Mouse (Mus musculus): ENCODE results near the gene Arnt. TPM values are rescaled to one million over a fixed set of nuclear protein-coding genes. Genes with fewer than 3 reads are reported as not detected.
"Not testable (repeated sequence)": the region's sequence is repeated elsewhere in the genome, so short reads cannot be mapped to it uniquely, and the experiment has no call there.

The Arnt gene
- polyA plus RNA-seq, 1 experiment from 2014 or later: 15.0 TPM

DNA sequence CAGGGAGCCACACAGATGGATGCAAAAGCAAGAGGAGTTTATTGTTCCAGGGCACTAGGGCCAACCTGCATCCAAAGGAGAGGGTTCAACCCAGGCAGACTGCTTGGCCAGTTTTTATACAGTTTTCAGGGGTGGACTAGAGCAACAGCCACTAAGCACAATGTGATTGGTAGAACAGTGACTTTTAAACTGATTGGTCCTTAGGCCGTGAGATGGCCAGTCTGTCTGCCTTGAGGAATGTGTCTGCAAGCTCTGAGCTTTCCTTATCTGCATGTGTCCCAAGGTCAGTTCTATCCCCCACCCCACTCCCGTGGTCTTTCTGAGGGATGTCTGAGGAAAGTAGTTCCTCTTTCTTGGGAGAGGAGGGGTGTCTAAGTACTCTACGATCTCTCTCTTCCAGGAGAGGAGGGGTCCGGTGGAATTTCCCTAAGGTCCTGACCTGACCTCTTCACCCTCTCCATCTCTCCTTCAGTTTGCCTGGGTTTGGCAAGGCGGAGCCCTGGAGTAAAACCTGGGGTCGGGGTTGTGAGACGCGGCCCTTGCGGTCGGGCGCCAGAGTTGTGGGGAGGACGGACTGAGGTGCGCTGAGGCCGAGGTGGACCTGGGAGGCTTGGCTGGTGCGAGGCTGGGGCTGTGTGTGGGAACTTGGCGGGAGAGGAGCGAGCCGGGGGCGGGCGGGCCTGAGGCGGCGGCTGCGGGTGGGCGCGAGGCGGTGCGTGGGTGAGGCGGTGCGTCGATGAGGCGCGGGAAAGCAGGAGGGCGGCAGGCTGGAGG lies 6.9 kb upstream of the Arnt start:
- not testable (repeated sequence) for H3K36me3 ChIP-seq (ENCODE audit: control insufficient read depth, insufficient read depth, low read length); H3K27ac ChIP-seq (ENCODE audit: low read depth, low read length); H3K9me3 ChIP-seq (ENCODE audit: control insufficient read depth, low read length); H3K27me3 ChIP-seq (replicated peaks; ENCODE audit: control insufficient read depth, insufficient read depth, low read length); H3K4me1 ChIP-seq (ENCODE audit: control insufficient read depth, insufficient read depth, low read depth, low read length)
- H3K4me2 ChIP-seq (ENCODE audit: low read length): peak overlapping the region; percentile 55
- peak; percentile 79 for ATAC-seq
- H3K4me3 ChIP-seq (ENCODE audit: low read length): peak overlapping the region; percentile 34
- WGBS: 57% methylated on average over 8 of the region's 33 CpGs
- 0 out of 2 replicates have a peak overlapping the region, but pooled peaks have one; percentile 27 for H3K9ac ChIP-seq (ENCODE audit: low read depth, low read length)

DNA sequence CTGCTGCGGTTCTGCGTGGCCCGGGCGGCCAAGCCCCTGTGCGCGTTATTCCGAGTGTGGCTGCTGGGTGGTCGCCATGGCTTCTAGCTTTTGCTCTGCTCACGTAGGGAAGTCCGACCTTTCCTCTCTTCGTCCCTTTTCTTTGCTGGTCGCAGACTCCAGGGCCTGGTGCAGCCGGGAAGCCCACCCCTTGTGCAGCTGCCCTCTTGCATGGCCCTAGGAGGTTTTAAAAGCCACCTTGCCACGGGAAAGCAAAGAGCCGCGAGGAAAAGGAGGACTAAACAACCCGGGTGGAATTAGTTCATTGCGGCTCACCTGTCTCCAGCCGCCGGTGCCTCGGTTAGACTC lies 6.3 kb upstream of the Arnt start:
- 0 out of 2 replicates have a peak overlapping the region, but pooled peaks have one; percentile 27 for H3K9ac ChIP-seq (ENCODE audit: low read depth, low read length)
- H3K27me3 ChIP-seq (replicated peaks; ENCODE audit: control insufficient read depth, insufficient read depth, low read length); H3K4me1 ChIP-seq (ENCODE audit: control insufficient read depth, insufficient read depth, low read depth, low read length); ATAC-seq; H3K27ac ChIP-seq (ENCODE audit: low read depth, low read length); H3K36me3 ChIP-seq (ENCODE audit: control insufficient read depth, insufficient read depth, low read length); H3K9me3 ChIP-seq (ENCODE audit: control insufficient read depth, low read length): not testable (repeated sequence)
- WGBS: 49% methylated on average over 12 of the region's 21 CpGs
- peak overlapping the region; percentile 55 for H3K4me2 ChIP-seq (ENCODE audit: low read length)
- H3K4me3 ChIP-seq (ENCODE audit: low read length): peak overlapping the region; percentile 34

DNA sequence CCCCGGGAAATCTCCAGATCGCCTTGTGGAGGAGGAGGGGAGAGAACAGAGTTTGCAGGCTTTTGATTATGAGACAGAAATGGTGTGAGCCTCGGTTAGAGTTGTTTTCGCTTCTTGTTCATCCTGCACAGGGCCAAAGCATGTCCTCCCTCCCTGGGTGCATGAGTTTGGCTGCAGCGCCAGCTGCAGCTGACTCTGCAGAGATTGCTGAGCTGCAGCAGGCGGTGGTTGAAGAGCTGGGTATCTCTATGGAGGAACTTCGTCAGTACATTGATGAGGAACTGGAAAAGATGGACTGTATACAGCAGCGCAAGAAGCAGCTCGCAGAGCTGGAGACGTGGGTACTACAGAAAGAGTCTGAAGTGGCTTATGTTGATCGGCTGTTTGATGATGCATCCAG lies 5.8 kb upstream of the Arnt start:
- not testable (repeated sequence) for H3K27me3 ChIP-seq (replicated peaks; ENCODE audit: control insufficient read depth, insufficient read depth, low read length); H3K4me1 ChIP-seq (ENCODE audit: control insufficient read depth, insufficient read depth, low read depth, low read length); H3K4me2 ChIP-seq (ENCODE audit: low read length); H3K4me3 ChIP-seq (ENCODE audit: low read length); H3K27ac ChIP-seq (ENCODE audit: low read depth, low read length); H3K9ac ChIP-seq (ENCODE audit: low read depth, low read length); H3K9me3 ChIP-seq (ENCODE audit: control insufficient read depth, low read length); ATAC-seq; H3K36me3 ChIP-seq (ENCODE audit: control insufficient read depth, insufficient read depth, low read length)
- WGBS: 74% methylated on average over 4 of the region's 11 CpGs

DNA sequence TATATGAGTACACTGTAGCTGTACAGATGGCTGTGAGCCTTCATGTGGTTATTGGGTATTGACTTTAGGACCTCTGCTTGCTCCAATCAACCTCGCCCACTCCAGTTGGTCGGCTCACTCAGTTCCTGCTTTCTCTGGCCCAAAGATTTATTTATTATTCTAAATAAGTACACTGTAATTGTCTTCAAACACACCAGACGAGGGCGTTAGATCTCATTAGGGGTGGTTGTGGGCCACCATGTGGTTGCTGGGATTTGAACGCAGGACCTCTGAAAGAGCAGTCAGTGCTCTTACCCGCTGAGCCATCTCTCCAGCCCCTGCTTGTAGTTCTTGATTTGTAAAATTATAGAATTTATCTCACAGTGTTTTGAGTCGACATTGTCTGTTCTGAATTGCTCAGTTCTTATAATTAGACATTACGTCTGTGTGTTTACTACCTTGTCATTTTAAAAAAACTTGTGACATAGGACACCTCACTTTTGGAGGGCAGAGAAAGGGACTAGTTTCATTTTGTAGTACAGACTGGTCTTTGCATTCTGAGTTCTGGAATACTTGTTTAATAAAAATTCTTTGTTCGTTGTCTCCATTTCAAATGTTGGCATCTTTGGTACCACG lies 780 bp upstream of the Arnt start:
- Histone ChIP-seq H3K36me3 (ENCODE audit: control insufficient read depth, insufficient read depth, low read length) (peaks cover 3% of the 10 kb centered on the region; the same call in 1 of the 2 replicates), H3K27ac (ENCODE audit: low read depth, low read length) (no peak overlapping the region), H3K9me3 (ENCODE audit: control insufficient read depth, low read length) (no peaks in the 10 kb centered on the region), H3K4me2 (ENCODE audit: low read length) (peak overlapping the region; percentile 83), H3K9ac (ENCODE audit: low read depth, low read length) (peak overlapping the region; percentile 90), H3K4me3 (ENCODE audit: low read length) (peak overlapping the region; percentile 90), H3K4me1 (ENCODE audit: control insufficient read depth, insufficient read depth, low read depth, low read length) (peaks cover 4% of the 10 kb centered on the region; the same call in 1 of the 2 replicates), H3K27me3 (replicated peaks; ENCODE audit: control insufficient read depth, insufficient read depth, low read length) (no peaks in the 10 kb centered on the region; the same call in 1 of the 2 replicates)
- WGBS: 69% methylated on average over 10 of the region's 10 CpGs
- ATAC-seq: no peak

DNA sequence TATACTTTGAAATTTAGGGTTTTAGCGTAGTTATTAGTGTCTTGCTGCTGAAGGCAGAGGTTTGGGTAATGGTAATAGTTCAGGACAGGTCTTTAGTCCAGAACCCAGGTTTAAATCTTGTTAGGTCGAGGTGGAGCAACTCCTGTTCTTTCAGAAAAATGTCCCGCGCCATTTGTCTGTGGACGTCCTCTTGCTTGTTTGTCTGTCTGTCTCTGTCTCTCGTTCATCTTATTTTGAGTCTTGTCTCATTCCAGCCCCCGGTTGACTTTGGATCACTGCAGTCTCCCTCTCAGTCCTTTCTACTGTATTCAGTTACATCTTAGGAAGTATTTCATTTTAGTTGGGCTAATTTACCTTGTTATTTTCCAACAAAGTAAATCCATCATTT lies 789 bp downstream of the Arnt start:
- ATAC-seq: no peak
- H3K27ac ChIP-seq (ENCODE audit: low read depth, low read length): no peak overlapping the region

DNA sequence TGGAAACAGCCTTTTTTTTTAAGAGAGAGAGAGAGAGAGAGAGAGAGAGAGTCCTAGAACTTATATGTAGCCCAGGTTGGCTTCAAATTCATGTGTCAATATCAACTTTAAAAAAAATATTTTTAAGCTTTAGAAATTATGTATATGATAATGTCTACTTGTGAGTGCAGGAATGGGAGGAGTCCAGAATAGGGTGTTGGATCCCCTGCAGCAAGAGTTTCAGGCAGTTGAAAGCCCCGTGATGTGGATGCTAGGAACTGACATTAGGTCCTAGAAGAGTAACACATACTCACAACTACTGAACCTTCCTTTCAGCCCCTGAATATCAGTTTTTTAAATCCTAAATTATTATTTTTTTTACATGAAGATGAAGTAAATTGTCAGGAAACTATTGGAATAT lies 1.4 kb downstream of the Arnt start:
- Histone ChIP-seq H3K4me3 (ENCODE audit: low read length) (no peak overlapping the region; the same call in 1 of the 2 replicates), H3K9me3 (ENCODE audit: control insufficient read depth, low read length) (no peaks in the 10 kb centered on the region), H3K4me2 (ENCODE audit: low read length) (peak overlapping the region; percentile 83; the same call in 1 of the 2 replicates), H3K36me3 (ENCODE audit: control insufficient read depth, insufficient read depth, low read length) (peaks cover 3% of the 10 kb centered on the region; the same call in 1 of the 2 replicates), H3K27ac (ENCODE audit: low read depth, low read length) (no peak overlapping the region), H3K4me1 (ENCODE audit: control insufficient read depth, insufficient read depth, low read depth, low read length) (peaks cover 4% of the 10 kb centered on the region; the same call in 1 of the 2 replicates), H3K27me3 (replicated peaks; ENCODE audit: control insufficient read depth, insufficient read depth, low read length) (no peaks in the 10 kb centered on the region), H3K9ac (ENCODE audit: low read depth, low read length) (no peak overlapping the region)
- WGBS: 38% methylated on average over 1 of the region's 1 CpGs
- no peak for ATAC-seq

More for the DNA sequence above, 789 bp downstream of the Arnt start:
- under 1% methylated on average over 7 of the region's 7 CpGs for WGBS
- Histone ChIP-seq H3K36me3 (ENCODE audit: control insufficient read depth, insufficient read depth, low read length) (peaks cover 3% of the 10 kb centered on the region; the same call in 1 of the 2 replicates), H3K9ac (ENCODE audit: low read depth, low read length) (peak overlapping the region; percentile 90), H3K4me1 (ENCODE audit: control insufficient read depth, insufficient read depth, low read depth, low read length) (peaks cover 4% of the 10 kb centered on the region; the same call in 1 of the 2 replicates), H3K4me2 (ENCODE audit: low read length) (peak overlapping the region; percentile 83), H3K27me3 (replicated peaks; ENCODE audit: control insufficient read depth, insufficient read depth, low read length) (no peaks in the 10 kb centered on the region), H3K9me3 (ENCODE audit: control insufficient read depth, low read length) (no peaks in the 10 kb centered on the region), H3K4me3 (ENCODE audit: low read length) (peak overlapping the region; percentile 90)

DNA sequence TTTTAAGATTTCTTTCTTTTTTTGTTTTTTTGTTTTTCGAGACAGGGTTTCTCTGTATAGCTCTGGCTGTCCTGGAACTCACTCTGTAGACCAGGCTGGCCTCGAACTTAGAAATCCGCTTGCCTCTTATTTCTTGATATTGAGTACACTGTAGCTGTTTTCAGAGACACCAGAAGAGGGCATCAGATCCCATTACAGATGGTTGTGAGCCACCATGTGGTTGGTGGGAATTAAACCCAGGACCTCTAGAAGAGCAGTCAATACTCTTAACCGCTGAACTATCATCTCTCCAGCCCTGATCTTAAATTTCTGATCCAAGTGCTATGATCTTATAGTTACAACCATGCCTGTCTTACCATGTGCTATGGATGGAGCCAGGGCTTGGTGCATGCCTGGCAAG lies 4.4 kb downstream of the Arnt start:
- WGBS: 96% methylated on average over 4 of the region's 4 CpGs
- not testable (repeated sequence) for H3K4me1 ChIP-seq (ENCODE audit: control insufficient read depth, insufficient read depth, low read depth, low read length); ATAC-seq; H3K9ac ChIP-seq (ENCODE audit: low read depth, low read length); H3K36me3 ChIP-seq (ENCODE audit: control insufficient read depth, insufficient read depth, low read length); H3K9me3 ChIP-seq (ENCODE audit: control insufficient read depth, low read length); H3K4me2 ChIP-seq (ENCODE audit: low read length); H3K4me3 ChIP-seq (ENCODE audit: low read length); H3K27ac ChIP-seq (ENCODE audit: low read depth, low read length); H3K27me3 ChIP-seq (replicated peaks; ENCODE audit: control insufficient read depth, insufficient read depth, low read length)

DNA sequence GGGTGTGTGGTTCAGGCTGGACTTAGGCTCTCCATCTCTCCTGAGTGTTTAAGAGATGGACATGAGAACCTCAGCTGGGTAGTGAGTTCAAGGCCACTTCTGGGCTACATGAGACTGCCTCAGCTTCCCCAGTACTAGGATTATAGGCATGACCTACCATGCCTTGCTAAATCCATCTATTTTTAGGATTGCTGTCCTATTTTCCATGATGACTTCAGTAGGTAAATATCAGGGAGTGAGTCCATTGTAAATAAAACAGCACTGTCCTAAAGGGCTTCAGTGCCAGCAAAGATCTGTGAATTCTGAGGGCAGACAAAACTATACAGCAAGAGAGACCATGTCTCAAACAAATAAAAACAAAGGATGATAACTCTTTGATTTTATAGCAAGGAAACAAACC lies 5.5 kb downstream of the Arnt start:
- no peak overlapping the region for H3K4me2 ChIP-seq (ENCODE audit: low read length)
- no peak overlapping the region for H3K27ac ChIP-seq (ENCODE audit: low read depth, low read length)
- H3K9me3 ChIP-seq (ENCODE audit: control insufficient read depth, low read length): no peaks in the 10 kb centered on the region
- ATAC-seq: no peak
- peaks cover 4% of the 10 kb centered on the region; the same call in 1 of the 2 replicates for H3K4me1 ChIP-seq (ENCODE audit: control insufficient read depth, insufficient read depth, low read depth, low read length)
- peaks cover 3% of the 10 kb centered on the region; the same call in 1 of the 2 replicates for H3K36me3 ChIP-seq (ENCODE audit: control insufficient read depth, insufficient read depth, low read length)
- no peak overlapping the region for H3K4me3 ChIP-seq (ENCODE audit: low read length)
- no peaks in the 10 kb centered on the region for H3K27me3 ChIP-seq (replicated peaks; ENCODE audit: control insufficient read depth, insufficient read depth, low read length)
- no peak overlapping the region for H3K9ac ChIP-seq (ENCODE audit: low read depth, low read length)

DNA sequence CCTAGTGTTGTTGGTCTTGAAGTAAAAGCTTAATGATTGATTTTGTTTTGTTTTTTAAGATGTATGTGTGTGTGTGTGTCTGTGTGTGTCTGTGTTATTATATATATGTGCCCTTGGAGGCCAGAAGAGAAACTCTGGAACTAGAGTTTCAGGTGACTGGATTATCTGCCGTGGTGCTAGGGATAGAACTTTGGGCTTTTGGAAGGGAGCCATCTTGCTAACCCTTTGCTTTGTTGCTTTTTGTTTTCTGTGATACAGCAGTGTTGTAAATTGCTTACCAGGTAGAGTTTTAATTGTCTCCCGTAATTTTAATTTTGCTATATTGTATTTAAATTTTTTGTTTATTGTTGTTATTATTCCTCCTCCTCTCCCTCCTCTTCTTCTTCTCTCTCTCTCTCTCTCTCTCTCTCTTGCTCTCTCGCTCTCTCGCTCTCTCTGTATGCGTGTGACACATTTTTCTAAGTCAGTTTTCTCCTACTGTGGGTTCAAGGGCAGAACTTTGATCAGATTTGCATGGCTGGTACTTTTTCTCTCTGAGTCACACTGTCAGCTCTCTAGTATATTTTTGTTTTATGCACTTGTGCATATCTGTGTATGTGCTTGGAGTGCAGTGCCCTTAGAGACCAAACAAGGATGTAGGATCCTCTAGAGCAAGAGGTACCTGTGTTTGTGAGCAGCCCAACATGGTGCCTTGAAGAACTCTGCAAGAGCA lies 8.4 kb downstream of the Arnt start:
- Histone ChIP-seq H3K27me3 (replicated peaks; ENCODE audit: control insufficient read depth, insufficient read depth, low read length) (no peaks in the 10 kb centered on the region), H3K4me2 (ENCODE audit: low read length) (no peak overlapping the region), H3K36me3 (ENCODE audit: control insufficient read depth, insufficient read depth, low read length) (peaks cover 3% of the 10 kb centered on the region; the same call in 1 of the 2 replicates), H3K9me3 (ENCODE audit: control insufficient read depth, low read length) (no peaks in the 10 kb centered on the region), H3K4me1 (ENCODE audit: control insufficient read depth, insufficient read depth, low read depth, low read length) (no peaks in the 10 kb centered on the region), H3K9ac (ENCODE audit: low read depth, low read length) (no peak overlapping the region), H3K4me3 (ENCODE audit: low read length) (no peak overlapping the region), H3K27ac (ENCODE audit: low read depth, low read length) (no peak overlapping the region)
- 98% methylated on average over 5 of the region's 5 CpGs for WGBS
- ATAC-seq: no peak
